Mouse (Mus musculus): Measurements from ENCODE around the gene Tns1.

DNA sequence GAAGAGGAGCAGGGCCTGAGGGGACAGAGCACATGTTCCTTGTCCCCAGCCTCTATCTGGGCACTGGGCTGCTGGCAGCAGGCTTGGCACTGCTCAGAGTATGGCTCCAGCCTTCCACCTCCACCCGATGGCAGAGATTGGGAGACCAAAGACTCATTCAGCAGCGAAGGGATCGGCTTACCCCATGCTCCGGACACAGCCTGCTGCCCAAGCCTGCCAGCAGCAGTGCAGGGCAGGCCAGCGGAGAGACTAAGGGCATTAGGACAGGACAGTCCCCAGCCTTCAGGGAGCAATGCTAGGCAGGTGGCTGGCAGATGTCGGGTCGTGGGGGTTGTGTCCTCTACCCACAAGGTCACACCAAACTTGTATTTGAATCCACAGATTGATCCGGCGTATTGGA, 150.3 kb downstream of the Tns1 start:
- TF ChIP-seq CTCF (IDR thresholded peaks at IDR 0.05; ENCODE audit: low read depth) (no peak), EP300 (optimal IDR thresholded peaks at IDR 0.05) (no peak)
